Mouse (Mus musculus) olfactory bulb, adult 2 months (tissue): ENCODE measurements around the gene Pla2g2f. TPM values are rescaled to one million over a fixed set of nuclear protein-coding genes. Genes with fewer than 3 reads are reported as not detected.

Experiments
- H3K27ac ChIP-seq: fragments of 200-500 bp; 2 replicates; pipeline ENCODE4 v1.5.1; 2012; ENCODE audit warnings: low read depth, low read length; ENCODE audit not compliant: insufficient read depth
- H3K4me1 ChIP-seq: fragments of 200-500 bp; 2 replicates; pipeline ENCODE4 v1.6.1; 2012; ENCODE audit warnings: low read length; ENCODE audit not compliant: control insufficient read depth, insufficient read depth
- H3K4me3 ChIP-seq: fragments of 200-500 bp; 2 replicates; pipeline ENCODE4 v1.5.1; 2012; ENCODE audit warnings: mild to moderate bottlenecking, low read depth, low read length, moderate library complexity; ENCODE audit not compliant: insufficient read depth
- CTCF ChIP-seq: fragments of 200-500 bp; IDR thresholded peaks from 2 replicates; pipeline ENCODE4 v1.5.1; 2012; ENCODE audit warnings: low read depth, mild to moderate bottlenecking, low read length, moderate library complexity; ENCODE audit not compliant: insufficient read depth
- POLR2A ChIP-seq: fragments of 200-500 bp; IDR thresholded peaks from 2 replicates; pipeline ENCODE4 v1.6.1; 2012; ENCODE audit warnings: mild to moderate bottlenecking, low read depth, low read length, moderate library complexity; ENCODE audit not compliant: insufficient read depth
- WGBS: fragments of 180-500 bp; shearing (Covaris S2); methylation state at CpG from one replicate; pipeline ENCODE4 v1.1.7; 2018; 5-methylcytosine and 5-hydroxymethylcytosine counted together
- polyA plus RNA-seq: library from polyadenylated mRNA; stranded (reverse); fragments of >200 nt; gene quantifications from 2 replicates; pipeline ENCODE4 v1.2.4, GENCODE M21; 2012; ENCODE audit warnings: low replicate concordance; ENCODE audit not compliant: missing spikeins, insufficient read depth, insufficient read length

Pla2g2f gene
- polyA plus RNA-seq, 1 experiment: not detected

- TF ChIP-seq POLR2A (no peak), CTCF (no peak)
- 86% methylated on average over 4 of the region's 4 CpGs for WGBS
- H3K4me1 ChIP-seq: peaks cover 15% of the 10 kb centered on the region
- H3K4me3 ChIP-seq: no peak overlapping the region
- H3K27ac ChIP-seq: no peak overlapping the region
Observed at GRCm38 (mm10) chr4:138704169-138704568, 53.3 kb downstream of the Pla2g2f start.

GRCm38 (mm10) chr4:138703591-138703990, 53.8 kb downstream of the Pla2g2f start:
- peaks cover 14% of the 10 kb centered on the region for H3K4me1 ChIP-seq
- WGBS: 53% methylated on average over 7 of the region's 7 CpGs

GRCm38 (mm10) chr4:138702528-138702927, 54.9 kb downstream of the Pla2g2f start:
- Histone ChIP-seq H3K4me1 (peaks cover 15% of the 10 kb centered on the region), H3K4me3 (no peak overlapping the region), H3K27ac (no peak overlapping the region)
- TF ChIP-seq CTCF (no peak), POLR2A (no peak)
- 92% methylated on average over 8 of the region's 8 CpGs for WGBS

More at GRCm38 (mm10) chr4:138703591-138703990, 53.8 kb downstream of the Pla2g2f start:
- TF ChIP-seq POLR2A (no peak), CTCF (no peak)
- Histone ChIP-seq H3K4me3 (no peak overlapping the region), H3K27ac (no peak overlapping the region)

- 80% methylated on average over 2 of the region's 2 CpGs for WGBS
- TF ChIP-seq POLR2A (no peak), CTCF (no peak)
- Histone ChIP-seq H3K4me1 (peaks cover 19% of the 10 kb centered on the region), H3K27ac (no peak overlapping the region), H3K4me3 (no peak overlapping the region)
Observed at GRCm38 (mm10) chr4:138702031-138702430, 55.4 kb downstream of the Pla2g2f start.

- Histone ChIP-seq H3K4me3 (no peak overlapping the region), H3K27ac (no peak overlapping the region), H3K4me1 (peaks cover 18% of the 10 kb centered on the region)
- TF ChIP-seq POLR2A (no peak), CTCF (no peak)
- WGBS: 87% methylated on average over 8 of the region's 8 CpGs
Observed at GRCm38 (mm10) chr4:138701111-138701510, 56.3 kb downstream of the Pla2g2f start.

Other genes with a start within 250 kb of the Pla2g2f start
- not detected in 2 replicates for gene Vwa5b1, start 121.7 kb downstream of the Pla2g2f start, polyA plus RNA-seq
- gene Pla2g2c, start 32.8 kb downstream of the Pla2g2f start, polyA plus RNA-seq: not detected in 2 replicates
- not detected in 2 replicates for gene Ubxn10, start 20.5 kb downstream of the Pla2g2f start, polyA plus RNA-seq
- gene Pla2g2d, start 18.1 kb upstream of the Pla2g2f start, polyA plus RNA-seq: not detected in 2 replicates
- gene Pla2g5, start 105.9 kb upstream of the Pla2g2f start, polyA plus RNA-seq: not detected in 2 replicates
- gene Gm13030, start 116.3 kb upstream of the Pla2g2f start, polyA plus RNA-seq: not detected in 2 replicates
- not detected in 2 replicates for gene Pla2g2e, start 120.3 kb upstream of the Pla2g2f start, polyA plus RNA-seq
- not detected in 2 replicates for gene Otud3, start 156.3 kb upstream of the Pla2g2f start, polyA plus RNA-seq
- gene Rnf186, start 209.5 kb upstream of the Pla2g2f start, polyA plus RNA-seq: not detected in 2 replicates
- not detected in 2 replicates for gene Tmco4, start 215.3 kb upstream of the Pla2g2f start, polyA plus RNA-seq